Mouse (Mus musculus) left cerebral cortex, adult 2 months (tissue): ENCODE measurements at regions not wholly inside any gene's neighbourhood (a gene's known extent, or its start where the extent isn't known, plus 50 kb on each side); places are given as distances from the start of the nearest gene placed in this dataset.

ENCODE experiments used
- DNase-seq, 2 experiments: peaks; one replicate each; pipeline ENCODE4 v3.0.0; 2021 to 2022; ENCODE audit warnings: low spot score in 2 of 2, mixed read lengths in 1 of 2; ENCODE audit errors: extremely low spot score in 1 of 2
- H3K27ac ChIP-seq: fragments of 200-600 bp; 2 replicates; pipeline ENCODE4 v1.8.1; 2022
- H3K4me3 ChIP-seq: fragments of 200-600 bp; 2 replicates; pipeline ENCODE4 v1.8.1; 2022
- CTCF ChIP-seq: fragments of 200-600 bp; IDR thresholded peaks from 2 replicates; pipeline ENCODE4 v1.8.1; 2022; ENCODE audit warnings: antibody characterized with exemption, mild to moderate bottlenecking, moderate library complexity
- intact Hi-C: fragments of 180-260 bp; cut with DNase I; formaldehyde crosslinking; loops from one replicate; pipeline ENCODE4 v1.15.1; 2025

- no peak for DNase-seq
- Histone ChIP-seq H3K27ac (peak overlapping the region; percentile 76), H3K4me3 (no peak overlapping the region)
- intact Hi-C loops = loop anchor here (2.0 to 10.0 kb wide), 3 partner anchors 25 to 209 kb away; no protein-coding TSS in a partner anchor
- no peak for TF ChIP-seq CTCF
Observed at GRCm38 (mm10) chr8:41964088-41964487, 547.2 kb upstream of the Frg1 start.

GRCm38 (mm10) chr8:41956878-41957277, 540.0 kb upstream of the Frg1 start:
- H3K27ac ChIP-seq = no peak overlapping the region
- intact Hi-C loops = no loop called here
- DNase-seq = no peak
- TF ChIP-seq CTCF = no peak
- H3K4me3 ChIP-seq = no peak overlapping the region

- intact Hi-C loops = no loop called here
- no peak for DNase-seq
- no peak for TF ChIP-seq CTCF
- Histone ChIP-seq H3K27ac (no peak overlapping the region), H3K4me3 (no peak overlapping the region)
Observed at GRCm38 (mm10) chr8:41950736-41951135, 533.9 kb upstream of the Frg1 start.

- no peak for DNase-seq
- intact Hi-C loops = no loop called here
- Histone ChIP-seq H3K27ac (no peak overlapping the region), H3K4me3 (no peak overlapping the region)
- TF ChIP-seq CTCF = no peak
Observed at GRCm38 (mm10) chr8:41939298-41939697, 522.4 kb upstream of the Frg1 start.

GRCm38 (mm10) chr8:41921106-41921505, 504.2 kb upstream of the Frg1 start:
- peak in 1 of 2 experiments; percentile 20 for DNase-seq
- no peak for TF ChIP-seq CTCF
- H3K27ac ChIP-seq = peak overlapping the region; percentile 84
- H3K4me3 ChIP-seq = no peak overlapping the region
- intact Hi-C loops = loop anchor here (2.0 to 10.0 kb wide), 4 partner anchors 44 to 166 kb away; no protein-coding TSS in a partner anchor

GRCm38 (mm10) chr8:41920536-41920935, 503.7 kb upstream of the Frg1 start:
- Histone ChIP-seq H3K27ac (peak overlapping the region; percentile 84), H3K4me3 (no peak overlapping the region)
- DNase-seq = peak; percentile 13 to 15
- TF ChIP-seq CTCF = no peak
- intact Hi-C loops = loop anchor here (2.0 to 10.0 kb wide), 4 partner anchors 44 to 166 kb away; no protein-coding TSS in a partner anchor

- no peak for TF ChIP-seq CTCF
- DNase-seq = no peak
- Histone ChIP-seq H3K4me3 (no peak overlapping the region), H3K27ac (no peak overlapping the region)
- intact Hi-C loops = no loop called here
Observed at GRCm38 (mm10) chr8:41878029-41878748, 461.3 kb upstream of the Frg1 start.

- intact Hi-C loops = no loop called here
- Histone ChIP-seq H3K4me3 (no peak overlapping the region), H3K27ac (no peak overlapping the region)
- no peak for TF ChIP-seq CTCF
- DNase-seq = no peak
Observed at GRCm38 (mm10) chr8:41869681-41870356, 452.9 kb upstream of the Frg1 start.

- H3K4me3 ChIP-seq = no peak overlapping the region
- DNase-seq = no peak
- no peak for TF ChIP-seq CTCF
- H3K27ac ChIP-seq = no peak overlapping the region; the same call in 1 of the 2 replicates
- intact Hi-C loops = no loop called here
Observed at GRCm38 (mm10) chr8:41860918-41861317, 444.0 kb upstream of the Frg1 start.

GRCm38 (mm10) chr8:41831713-41832112, 414.8 kb upstream of the Frg1 start:
- intact Hi-C loops = no loop called here
- TF ChIP-seq CTCF = no peak
- Histone ChIP-seq H3K27ac (no peak overlapping the region), H3K4me3 (no peak overlapping the region)
- DNase-seq = no peak

- intact Hi-C loops = no loop called here
- Histone ChIP-seq H3K4me3 (no peak overlapping the region), H3K27ac (no peak overlapping the region)
- DNase-seq = no peak
- no peak for TF ChIP-seq CTCF
Observed at GRCm38 (mm10) chr8:41830407-41830806, 413.5 kb upstream of the Frg1 start.

- Histone ChIP-seq H3K4me3 (no peak overlapping the region), H3K27ac (no peak overlapping the region)
- TF ChIP-seq CTCF = peak; percentile 75
- peak; percentile 61 to 78 for DNase-seq
- intact Hi-C loops = loop anchor here (5.0 to 10.0 kb wide), 5 partner anchors 142 to 1340 kb away; no protein-coding TSS in a partner anchor
Observed at GRCm38 (mm10) chr8:41824928-41825327, 408.1 kb upstream of the Frg1 start.
